Mouse (Mus musculus) heart, embryonic 12.5 days (tissue): ENCODE results near the gene Dhps. TPM values are rescaled to one million over a fixed set of nuclear protein-coding genes. Genes with fewer than 3 reads are reported as not detected.

Experiments used
- ATAC-seq: fragments of 200-750 bp; cut with Nextera tagmentation; 2 replicates; pipeline ENCODE4 v1.8.0; 2017; ENCODE audit warnings: moderate TSS enrichment, moderate library complexity; ENCODE audit not compliant: insufficient number of reproducible peaks, low FRiP score
- H3K27ac ChIP-seq: fragments of 300-500 bp; sonication (generic); 2 replicates; pipeline ENCODE4 v1.5.1; 2016; ENCODE audit warnings: mild to moderate bottlenecking, moderate library complexity; ENCODE audit not compliant: poor library complexity, severe bottlenecking
- H3K27me3 ChIP-seq: fragments of 300-500 bp; sonication (generic); replicated peaks from 2 replicates; pipeline ENCODE4 v1.6.1; 2016; ENCODE audit warnings: mild to moderate bottlenecking, moderate library complexity
- H3K36me3 ChIP-seq: fragments of 300-500 bp; sonication (generic); 2 replicates; pipeline ENCODE4 v1.6.1; 2016; ENCODE audit warnings: mild to moderate bottlenecking, moderate library complexity
- H3K4me1 ChIP-seq: fragments of 300-500 bp; sonication (generic); replicated peaks from 2 replicates; pipeline ENCODE4 v1.6.1; 2016; ENCODE audit warnings: mild to moderate bottlenecking
- H3K4me2 ChIP-seq: fragments of 300-500 bp; sonication (generic); 2 replicates; pipeline ENCODE4 v1.6.1; 2016; ENCODE audit warnings: mild to moderate bottlenecking, moderate library complexity
- H3K4me3 ChIP-seq: fragments of 300-500 bp; sonication (generic); 2 replicates; pipeline ENCODE4 v1.5.1; 2016; ENCODE audit warnings: mild to moderate bottlenecking
- H3K9ac ChIP-seq: fragments of 300-500 bp; sonication (generic); 2 replicates; pipeline ENCODE4 v1.6.1; 2016; ENCODE audit warnings: mild to moderate bottlenecking, moderate library complexity
- H3K9me3 ChIP-seq: fragments of 300-500 bp; sonication (generic); replicated peaks from 2 replicates; pipeline ENCODE4 v1.6.1; 2016; ENCODE audit warnings: mild to moderate bottlenecking, moderate library complexity
- WGBS: fragments of 180-500 bp; shearing (Covaris S2); methylation state at CpG from one replicate; pipeline ENCODE4 v1.1.7; 2016; 5-methylcytosine and 5-hydroxymethylcytosine counted together
- polyA plus RNA-seq: library from polyadenylated mRNA; unstranded; fragments of >200 nt; fragmentation: Nextera tagmentation; extraction: Ambion mirVana; gene quantifications from 2 replicates; pipeline ENCODE4 v1.2.1, GENCODE M21; 2016

Gene Dhps
- polyA plus RNA-seq = 50.4 and 60.9 TPM in 2 replicates

GRCm38 (mm10) chr8:85071514-85072281 is at the start of gene Dhps:
TSS of gene Dhps (plus strand) at chr8:85071757.
- ATAC-seq = peak; percentile 89
- Histone ChIP-seq H3K4me2 (peak within 1 kb of the TSS; percentile 86), H3K4me1 (peaks cover 15% of the 10 kb centered on the region), H3K36me3 (peaks cover 44% of the 10 kb centered on the region), H3K9me3 (no peaks in the 10 kb centered on the region), H3K27ac (peak within 1 kb of the TSS; percentile 96), H3K9ac (peak within 1 kb of the TSS; percentile 92), H3K4me3 (peak within 1 kb of the TSS; percentile 96), H3K27me3 (no peaks in the 10 kb centered on the region)
- under 1% methylated on average over 68 of the region's 68 CpGs for WGBS

DNA sequence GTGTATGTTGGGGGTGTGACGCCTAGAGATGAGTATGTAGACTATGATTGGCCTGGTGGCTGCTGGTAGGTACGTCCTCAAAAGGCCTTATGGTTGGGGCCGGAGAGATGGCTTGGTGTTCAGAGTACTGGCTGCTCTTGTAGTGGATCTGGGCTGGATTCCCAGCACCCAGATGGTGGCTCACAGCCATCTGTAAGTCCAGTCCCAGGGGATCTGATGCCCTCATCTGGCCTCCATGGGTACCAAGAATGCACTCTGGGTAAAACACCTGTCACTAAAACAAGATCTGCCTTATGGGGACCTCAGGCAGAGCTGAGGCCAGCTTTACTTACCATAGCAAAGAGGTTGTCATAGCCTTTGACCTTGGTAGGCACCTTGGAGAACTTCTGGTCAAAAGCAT is 47.7 kb upstream of the Dhps start:
- 85% methylated on average over 3 of the region's 3 CpGs for WGBS

DNA sequence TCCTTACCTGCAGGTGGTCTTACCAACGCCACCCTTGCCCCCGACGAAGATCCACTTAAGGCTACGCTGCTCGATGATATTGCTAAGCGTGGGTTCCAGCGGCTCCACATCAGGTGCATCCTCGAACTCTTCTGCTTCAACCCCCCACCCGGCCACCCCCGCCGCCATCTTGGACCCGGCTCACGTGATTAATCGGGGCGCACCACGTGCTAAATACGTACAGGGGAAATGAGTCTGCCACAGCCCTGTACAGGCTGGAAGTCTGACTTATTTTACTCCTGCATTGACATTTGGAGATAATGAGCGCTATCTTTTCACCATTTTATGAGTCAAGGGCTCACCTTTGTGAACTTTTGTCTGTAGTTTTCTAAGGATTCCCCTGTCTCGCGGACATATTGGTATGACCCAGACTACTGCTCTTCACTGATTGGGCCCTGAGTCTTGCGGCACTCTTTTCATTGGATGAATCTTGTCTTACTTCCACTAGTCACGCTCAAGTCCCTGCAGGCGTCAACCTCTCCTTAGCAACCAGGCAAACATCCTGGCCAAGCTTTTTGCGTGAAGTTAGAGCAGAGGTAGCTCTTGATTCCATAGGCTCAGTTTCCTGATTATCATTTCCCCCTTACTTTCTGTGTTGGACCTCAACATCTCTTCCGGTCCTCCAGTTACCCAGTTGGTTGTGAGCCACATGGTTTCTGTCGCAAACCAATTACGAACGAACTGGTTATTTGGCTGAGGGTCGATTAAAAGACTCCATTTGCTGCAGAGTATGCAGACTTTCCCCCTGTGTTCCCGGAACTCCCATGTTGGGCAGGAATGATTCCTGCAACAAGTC is 46.2 kb upstream of the Dhps start, which contains the start of gene Asna1:
Gene Asna1, minus strand, starts transcription at position 184 of the 835 bp plus-strand sequence.
- Histone ChIP-seq H3K4me2 (peak within 1 kb of the TSS; percentile 98), H3K4me3 (peak within 1 kb of the TSS; percentile 97), H3K27ac (peak within 1 kb of the TSS; percentile 84), H3K27me3 (no peaks in the 10 kb centered on the region), H3K36me3 (peaks cover 50% of the 10 kb centered on the region), H3K4me1 (peaks cover 36% of the 10 kb centered on the region), H3K9ac (peak within 1 kb of the TSS; percentile 64), H3K9me3 (no peaks in the 10 kb centered on the region)
- 5% methylated on average over 30 of the region's 30 CpGs for WGBS
- peak; percentile 90 for ATAC-seq

More for the DNA sequence above, 47.7 kb upstream of the Dhps start:
- Histone ChIP-seq H3K9ac (no peak overlapping the region), H3K4me3 (peak overlapping the region; percentile 97), H3K4me2 (peak overlapping the region; percentile 98), H3K36me3 (peaks cover 52% of the 10 kb centered on the region), H3K4me1 (peaks cover 29% of the 10 kb centered on the region), H3K27ac (no peak overlapping the region), H3K9me3 (no peaks in the 10 kb centered on the region), H3K27me3 (no peaks in the 10 kb centered on the region)
- no peak for ATAC-seq

DNA sequence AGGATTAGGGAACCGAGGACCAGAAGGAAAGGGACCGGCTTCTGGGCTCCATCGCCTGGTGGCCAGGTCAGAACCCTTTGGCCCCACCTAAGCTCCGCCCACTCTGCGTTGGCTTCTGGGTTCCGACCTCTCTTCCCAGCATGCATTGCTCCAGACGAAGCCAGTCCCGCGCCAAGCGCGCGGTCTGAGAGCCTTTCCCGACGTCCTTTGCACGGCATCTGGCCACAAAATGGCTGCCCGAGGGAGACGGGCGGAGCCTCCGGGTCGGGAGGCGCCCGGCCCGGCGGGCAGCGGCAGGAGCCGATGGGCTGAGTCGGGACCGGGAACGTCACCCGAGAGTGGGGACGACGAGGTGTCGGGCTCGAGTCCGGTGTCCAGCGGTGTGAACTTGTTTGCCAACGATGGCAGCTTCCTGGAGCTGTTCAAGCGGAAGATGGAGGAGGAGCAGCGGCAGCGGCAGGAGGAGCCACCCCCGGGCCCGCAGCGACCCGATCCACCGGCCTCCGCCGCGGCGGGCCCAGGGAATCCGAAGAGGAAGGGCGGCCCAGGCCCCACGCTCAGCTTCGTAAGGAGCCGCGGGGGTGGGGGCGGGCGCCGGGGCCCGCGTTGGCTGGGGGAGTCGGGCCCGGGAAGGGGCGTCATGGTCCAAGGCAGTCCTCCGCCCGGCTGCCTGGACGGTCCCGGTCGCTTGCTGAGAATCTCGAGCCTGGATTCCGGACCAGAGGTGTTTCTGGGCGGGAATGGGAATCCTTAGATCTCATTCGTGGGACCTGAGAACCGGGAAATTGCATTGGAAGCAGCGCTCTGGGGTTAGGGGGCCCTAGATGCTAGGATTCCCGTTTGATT is 44.7 kb upstream of the Dhps start, which contains the start of gene Trir:
Gene Trir, plus strand, starts transcription at position 154 of the 846 bp plus-strand sequence.
- Histone ChIP-seq H3K9ac (peak within 1 kb of the TSS; percentile 100), H3K4me1 (peaks cover 36% of the 10 kb centered on the region), H3K4me3 (peak within 1 kb of the TSS; percentile 97), H3K27ac (peak within 1 kb of the TSS; percentile 84), H3K36me3 (peaks cover 48% of the 10 kb centered on the region), H3K4me2 (peak within 1 kb of the TSS; percentile 98), H3K27me3 (no peaks in the 10 kb centered on the region), H3K9me3 (no peaks in the 10 kb centered on the region)
- ATAC-seq = peak; percentile 89
- under 1% methylated on average over 71 of the region's 75 CpGs for WGBS

DNA sequence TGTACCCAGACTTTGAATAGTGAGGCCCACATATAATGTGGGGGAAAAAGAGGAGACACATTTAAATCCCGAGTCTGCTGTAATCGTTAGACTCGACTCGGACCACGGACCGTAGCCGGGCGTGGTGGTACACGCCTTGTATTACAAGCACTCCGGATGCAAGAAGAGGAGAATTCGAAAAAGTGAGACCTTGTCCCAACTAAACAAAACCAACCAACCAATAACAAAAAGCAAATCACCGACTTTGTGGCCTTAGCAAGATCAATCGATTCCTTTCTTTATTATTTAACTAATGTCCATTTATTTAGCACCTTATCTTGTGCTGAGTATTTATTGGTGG is 44.1 kb upstream of the Dhps start:
- Histone ChIP-seq H3K4me3 (peak overlapping the region; percentile 97), H3K36me3 (peaks cover 48% of the 10 kb centered on the region), H3K27ac (peak overlapping the region; percentile 84), H3K4me2 (peak overlapping the region; percentile 98), H3K9ac (peak overlapping the region; percentile 100), H3K27me3 (no peaks in the 10 kb centered on the region), H3K4me1 (peaks cover 36% of the 10 kb centered on the region), H3K9me3 (no peaks in the 10 kb centered on the region)
- WGBS = 2% methylated on average over 13 of the region's 13 CpGs
- no peak for ATAC-seq

- WGBS = 24% methylated on average over 2 of the region's 2 CpGs
These were observed 43.6 kb upstream of the Dhps start for GRCm38 (mm10) chr8:85027922-85028321.

GRCm38 (mm10) chr8:85029271-85029670 is 42.3 kb upstream of the Dhps start:
- H3K9ac ChIP-seq = peak overlapping the region; percentile 52; the same call in 1 of the 2 replicates
- H3K4me2 ChIP-seq = peak overlapping the region; percentile 98
- WGBS = 79% methylated on average over 14 of the region's 14 CpGs
- H3K4me3 ChIP-seq = peak overlapping the region; percentile 5; the same call in 1 of the 2 replicates
- no peaks in the 10 kb centered on the region for H3K27me3 ChIP-seq
- peaks cover 47% of the 10 kb centered on the region for H3K36me3 ChIP-seq
- peaks cover 35% of the 10 kb centered on the region for H3K4me1 ChIP-seq
- H3K27ac ChIP-seq = no peak overlapping the region
- no peaks in the 10 kb centered on the region for H3K9me3 ChIP-seq
- no peak for ATAC-seq

More at GRCm38 (mm10) chr8:85027922-85028321, 43.6 kb upstream of the Dhps start:
- peak overlapping the region; percentile 97 for H3K4me3 ChIP-seq
- no peak for ATAC-seq
- H3K4me1 ChIP-seq = peaks cover 36% of the 10 kb centered on the region
- no peak overlapping the region for H3K27ac ChIP-seq
- peak overlapping the region; percentile 100 for H3K9ac ChIP-seq
- no peaks in the 10 kb centered on the region for H3K27me3 ChIP-seq
- peak overlapping the region; percentile 98 for H3K4me2 ChIP-seq
- H3K9me3 ChIP-seq = no peaks in the 10 kb centered on the region
- peaks cover 48% of the 10 kb centered on the region for H3K36me3 ChIP-seq

- Histone ChIP-seq H3K9ac (no peak overlapping the region), H3K4me3 (no peak overlapping the region), H3K36me3 (peaks cover 47% of the 10 kb centered on the region), H3K27me3 (no peaks in the 10 kb centered on the region), H3K4me2 (no peak overlapping the region), H3K4me1 (peaks cover 37% of the 10 kb centered on the region), H3K27ac (no peak overlapping the region), H3K9me3 (no peaks in the 10 kb centered on the region)
- WGBS = 84% methylated on average over 4 of the region's 4 CpGs
- ATAC-seq = no peak
These were observed 38.8 kb upstream of the Dhps start for GRCm38 (mm10) chr8:85032622-85033311.

DNA sequence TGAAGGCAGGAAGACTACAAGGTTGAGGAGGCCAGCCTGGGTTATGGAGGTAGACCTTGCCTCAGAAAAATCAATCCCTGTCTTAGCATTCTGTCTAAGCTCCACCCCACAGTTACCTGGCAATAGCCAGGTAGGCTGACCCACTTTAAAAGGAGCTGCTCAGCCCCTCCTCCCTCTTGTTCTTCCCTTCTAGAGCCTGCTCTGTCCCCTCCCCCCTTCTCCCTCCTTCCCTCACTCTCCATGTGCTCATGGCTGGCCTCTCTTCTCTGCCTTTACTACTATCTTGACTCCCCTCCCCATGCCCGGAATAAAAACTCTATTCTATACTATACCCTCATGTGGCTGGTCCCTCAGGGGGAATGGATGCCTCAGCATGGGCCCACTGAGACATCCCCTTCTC is 37.7 kb upstream of the Dhps start:
- H3K4me2 ChIP-seq = no peak overlapping the region
- H3K27ac ChIP-seq = no peak overlapping the region
- no peak overlapping the region for H3K4me3 ChIP-seq
- no peak for ATAC-seq
- no peaks in the 10 kb centered on the region for H3K9me3 ChIP-seq
- no peak overlapping the region for H3K9ac ChIP-seq
- peaks cover 47% of the 10 kb centered on the region for H3K36me3 ChIP-seq
- peaks cover 31% of the 10 kb centered on the region for H3K4me1 ChIP-seq
- no peaks in the 10 kb centered on the region for H3K27me3 ChIP-seq
- WGBS = 66% methylated on average over 1 of the region's 1 CpGs

- WGBS = 2% methylated on average over 13 of the region's 13 CpGs
These were observed 36.8 kb upstream of the Dhps start for GRCm38 (mm10) chr8:85034764-85035163.

More at GRCm38 (mm10) chr8:85034764-85035163, 36.8 kb upstream of the Dhps start:
- Histone ChIP-seq H3K9me3 (no peaks in the 10 kb centered on the region), H3K4me2 (peak overlapping the region; percentile 92), H3K36me3 (peaks cover 41% of the 10 kb centered on the region), H3K27me3 (no peaks in the 10 kb centered on the region), H3K27ac (peak overlapping the region; percentile 16; the same call in 1 of the 2 replicates), H3K4me3 (peak overlapping the region; percentile 92), H3K9ac (peak overlapping the region; percentile 73), H3K4me1 (peaks cover 24% of the 10 kb centered on the region)
- no peak for ATAC-seq
